Mouse (Mus musculus) C2C12 (cell line): ENCODE data around the gene Rita1.

Source experiments
- CTCF ChIP-seq: IDR thresholded peaks from one replicate; pipeline ENCODE4 v1.5.1; 2011; ENCODE audit not compliant: control insufficient read depth, insufficient read depth, insufficient read length
- MAX ChIP-seq: IDR thresholded peaks from one replicate; pipeline ENCODE4 v1.6.1; 2011; ENCODE audit warnings: mild to moderate bottlenecking, control low read depth
- MYOD1 ChIP-seq: IDR thresholded peaks from one replicate; pipeline ENCODE4 v1.6.1; 2011; ENCODE audit warnings: low read depth; ENCODE audit not compliant: control insufficient read depth, insufficient read length
- USF1 ChIP-seq: IDR thresholded peaks from one replicate; pipeline ENCODE4 v1.6.1; 2011; ENCODE audit warnings: low read depth, mild to moderate bottlenecking, control low read depth, moderate library complexity

- TF ChIP-seq CTCF (no peak), MAX (no peak), USF1 (no peak), MYOD1 (no peak)
Observed at GRCm38 (mm10) chr5:120626399-120626798, 14.0 kb upstream of the Rita1 start.
